Mouse (Mus musculus) E14TG2a.4 (cell line): ENCODE results near the gene Gm6583.

Experiments used
- CTCF ChIP-seq: conservative IDR thresholded peaks from 2 replicates; pipeline ENCODE4 v1.5.1; 2014; ENCODE audit warnings: low read length
- NANOG ChIP-seq: IDR thresholded peaks from 2 replicates; pipeline ENCODE4 v1.6.1; 2014; ENCODE audit warnings: borderline replicate concordance, low read length, mixed read lengths
- POU5F1 ChIP-seq: IDR thresholded peaks from 2 replicates; pipeline ENCODE4 v1.6.1; 2014; ENCODE audit warnings: low read length, borderline replicate concordance

GRCm38 (mm10) chr5:112382042-112382441 lies 26.2 kb upstream of the Gm6583 start:
- TF ChIP-seq CTCF = no peak
- no peak for TF ChIP-seq POU5F1
- no peak for TF ChIP-seq NANOG
